Mouse (Mus musculus) retina, postnatal 1 day (tissue): ENCODE results near the gene Ppan.

Source experiments
- DNase-seq: peaks from one replicate; pipeline ENCODE4 v3.0.0-alpha.2; 2012

Gene Ppan

DNA sequence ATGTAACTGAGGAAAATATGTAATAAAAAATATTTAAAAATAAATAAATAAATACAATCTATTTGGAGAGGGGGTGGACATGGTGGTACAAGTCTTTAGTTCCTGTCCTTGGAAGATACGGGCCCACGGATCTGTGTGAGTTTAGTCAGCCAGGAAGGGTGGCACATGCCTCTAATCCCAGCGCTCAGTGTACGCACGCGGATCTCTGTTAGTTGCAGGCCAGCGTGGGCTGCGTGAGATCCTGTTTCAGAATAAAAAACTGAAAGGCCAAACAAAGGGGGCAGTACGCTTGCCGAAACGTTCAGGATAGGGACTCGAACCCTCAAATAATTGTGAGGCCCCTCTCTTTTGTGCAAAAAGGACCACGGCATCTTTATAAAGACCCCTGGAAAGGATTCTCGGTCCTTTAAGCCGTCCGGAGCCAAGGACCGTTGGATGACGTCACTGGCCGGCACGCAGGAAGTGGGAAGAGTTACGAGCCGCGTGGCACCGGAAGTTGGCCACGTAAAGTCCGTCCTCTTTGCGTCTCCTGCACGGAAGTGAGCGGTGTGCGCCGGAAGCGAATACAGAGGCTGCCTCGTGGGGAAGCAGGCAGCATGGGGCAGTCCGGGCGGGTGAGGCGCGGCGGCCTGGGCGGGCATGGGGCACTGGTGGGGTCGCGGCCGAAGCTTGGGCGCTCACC lies at the start of gene Ppan:
TSS of gene Ppan (plus strand) at position 472 of the 682 bp plus-strand sequence.
- peak; percentile 98 for DNase-seq

GRCm38 (mm10) chr9:20838931-20839330 lies 49.0 kb upstream of the Ppan start:
- DNase-seq: peak; percentile 49

- DNase-seq: no peak
Measured at GRCm38 (mm10) chr9:20842211-20842610, 45.8 kb upstream of the Ppan start.

GRCm38 (mm10) chr9:20842670-20843069 lies 45.3 kb upstream of the Ppan start:
- DNase-seq: peak; percentile 70

GRCm38 (mm10) chr9:20850179-20850578 lies 37.8 kb upstream of the Ppan start:
- no peak for DNase-seq

DNA sequence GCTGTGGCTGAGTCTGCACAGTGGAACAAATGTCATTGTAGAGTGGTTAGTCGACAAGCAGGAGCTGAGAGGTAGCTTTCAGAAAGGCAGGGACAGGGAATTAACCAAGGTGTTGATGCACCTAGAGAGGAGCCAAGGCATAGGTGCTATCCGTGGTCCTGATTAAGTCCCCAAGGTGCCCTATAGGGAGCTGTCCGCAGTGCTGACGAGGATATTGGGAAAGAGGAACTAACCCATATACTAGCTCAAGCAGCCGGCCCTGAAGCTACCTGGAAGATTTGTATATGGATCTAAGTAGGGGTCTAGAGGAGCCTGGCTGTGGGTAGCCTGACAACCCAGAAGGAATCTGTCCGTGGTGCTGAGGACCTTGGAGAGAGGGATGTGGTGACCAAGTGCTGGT lies 30.8 kb upstream of the Ppan start:
- peak; percentile 55 for DNase-seq

DNA sequence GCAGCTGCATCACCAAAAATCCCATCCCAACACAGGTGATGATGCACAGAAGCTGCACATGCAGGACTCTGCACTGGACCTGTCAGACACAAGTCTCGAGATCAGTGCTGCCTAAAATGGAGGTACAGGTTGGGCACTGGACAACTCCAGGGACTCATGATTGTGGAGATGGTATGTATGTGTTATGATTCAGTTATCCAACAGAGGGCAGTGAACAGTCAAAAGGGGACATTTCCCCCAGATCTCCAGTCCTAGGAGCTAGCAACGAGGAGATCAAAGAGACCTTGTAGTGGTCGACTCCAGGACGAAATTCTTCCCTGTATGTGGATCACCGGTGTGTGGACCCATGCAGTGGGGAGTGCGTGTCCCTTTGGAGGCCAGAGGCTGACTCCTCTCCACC lies 28.0 kb upstream of the Ppan start:
- DNase-seq: no peak

DNA sequence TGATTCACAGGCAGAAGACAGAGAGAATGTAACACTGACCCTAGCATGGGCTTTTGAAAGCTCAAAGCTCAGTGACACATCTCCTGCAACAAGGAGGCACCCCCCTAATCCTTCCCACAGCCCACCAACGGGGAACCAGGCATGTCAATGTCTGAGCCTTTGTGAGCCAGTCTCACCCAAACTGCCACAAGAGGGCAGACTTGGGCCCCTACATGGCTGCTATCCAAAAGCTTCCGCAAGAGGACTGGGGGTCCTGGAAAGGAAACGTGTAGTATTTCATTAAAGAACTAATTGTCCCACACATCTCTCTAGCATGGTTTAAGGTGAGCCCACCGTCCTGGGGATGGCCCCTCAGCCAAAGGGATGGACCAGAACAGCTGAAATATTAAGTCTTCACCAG lies 26.2 kb upstream of the Ppan start:
- DNase-seq: peak; percentile 76

DNA sequence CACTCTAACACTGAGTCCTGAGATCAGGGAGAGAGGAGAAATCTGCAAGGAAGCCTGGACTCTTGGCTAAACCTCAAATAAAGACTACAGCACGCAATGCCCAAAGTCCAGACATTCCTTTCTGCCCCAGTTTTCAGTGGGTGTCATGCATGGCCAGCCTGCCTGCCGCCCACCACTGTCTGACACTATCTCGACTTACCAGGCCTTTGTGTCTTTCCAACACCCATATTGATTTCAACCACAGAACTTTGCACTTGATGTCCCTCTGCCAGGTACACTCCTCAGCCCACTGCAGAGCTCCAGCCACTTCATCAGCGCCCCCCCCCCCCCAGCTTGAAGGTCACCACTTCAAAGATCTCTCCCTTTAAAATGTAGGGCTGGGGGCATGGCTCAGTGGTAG lies 25.8 kb upstream of the Ppan start:
- DNase-seq: no peak

DNA sequence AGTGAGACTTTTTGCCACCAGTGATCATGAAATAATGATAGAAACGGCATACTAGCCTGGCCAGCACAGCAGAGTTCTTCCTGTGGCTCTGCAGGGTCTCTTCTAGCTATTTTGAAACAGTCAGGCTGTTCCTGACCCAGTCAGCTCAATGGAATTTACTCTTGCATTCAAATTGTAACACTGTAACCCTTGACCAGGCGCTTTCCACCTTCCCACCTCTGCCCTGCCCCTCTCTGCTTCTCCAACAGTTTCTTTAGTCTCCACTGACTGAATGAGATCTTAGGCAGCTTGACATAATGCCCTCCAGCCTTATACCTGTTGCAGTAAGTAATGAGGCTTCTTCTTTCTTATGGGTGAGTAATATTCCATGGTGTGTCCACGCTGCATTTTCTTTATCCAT lies 21.1 kb upstream of the Ppan start:
- no peak for DNase-seq

DNA sequence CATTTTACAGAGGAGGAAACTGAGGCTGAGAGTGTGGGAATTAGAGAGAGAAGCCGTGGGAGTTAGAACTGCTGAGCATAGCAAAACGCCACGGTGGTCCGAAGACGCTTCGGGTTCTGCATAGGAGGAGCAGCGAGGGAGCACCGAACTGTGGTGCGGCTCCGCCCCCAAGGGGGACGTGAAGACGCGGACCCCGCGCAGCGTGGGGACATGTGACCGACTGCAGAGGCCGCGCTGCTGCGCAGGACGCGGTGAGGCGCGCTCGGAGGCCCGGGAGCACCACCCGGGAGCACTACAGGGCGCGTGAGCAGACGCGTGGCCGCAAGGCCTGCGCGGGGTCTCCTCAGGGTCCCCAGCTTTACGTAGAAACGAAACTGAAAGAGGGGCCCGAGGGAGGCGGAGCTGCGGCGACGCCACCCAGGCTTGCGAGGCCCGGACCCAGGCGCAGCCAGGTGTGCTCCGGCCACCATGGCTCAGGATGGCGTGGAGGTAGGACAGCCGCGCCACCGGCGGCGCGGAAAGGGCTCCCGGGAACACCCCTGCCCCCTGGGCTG lies 19.4 kb upstream of the Ppan start, which contains the start of gene A230050P20Rik:
TSS of gene A230050P20Rik (plus strand) at position 195 of the 554 bp plus-strand sequence.
- peak; percentile 43 for DNase-seq

GRCm38 (mm10) chr9:20869246-20869645 lies 18.7 kb upstream of the Ppan start:
- no peak for DNase-seq

- DNase-seq: no peak
Measured at GRCm38 (mm10) chr9:20870211-20871173, 17.5 kb upstream of the Ppan start.

DNA sequence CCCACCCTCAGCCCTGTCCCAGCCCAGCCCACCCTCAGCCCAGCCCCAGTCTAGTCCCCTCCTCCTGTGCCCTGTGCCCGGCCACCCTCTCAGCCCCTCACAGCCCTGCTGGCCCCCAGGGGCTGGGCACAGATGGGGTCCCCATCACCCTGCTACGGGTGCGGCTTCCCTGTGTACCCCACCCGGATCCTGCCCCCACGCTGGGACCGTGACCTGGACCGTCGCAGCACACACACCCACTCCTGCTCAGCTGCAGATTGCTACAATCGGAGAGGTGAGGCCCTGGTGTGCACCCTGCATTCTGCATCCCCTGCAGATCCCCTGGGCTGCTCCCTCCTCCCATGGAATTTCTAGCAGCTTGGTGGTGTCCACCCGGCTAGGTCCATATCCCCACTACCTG lies 15.0 kb upstream of the Ppan start:
- DNase-seq: no peak

DNA sequence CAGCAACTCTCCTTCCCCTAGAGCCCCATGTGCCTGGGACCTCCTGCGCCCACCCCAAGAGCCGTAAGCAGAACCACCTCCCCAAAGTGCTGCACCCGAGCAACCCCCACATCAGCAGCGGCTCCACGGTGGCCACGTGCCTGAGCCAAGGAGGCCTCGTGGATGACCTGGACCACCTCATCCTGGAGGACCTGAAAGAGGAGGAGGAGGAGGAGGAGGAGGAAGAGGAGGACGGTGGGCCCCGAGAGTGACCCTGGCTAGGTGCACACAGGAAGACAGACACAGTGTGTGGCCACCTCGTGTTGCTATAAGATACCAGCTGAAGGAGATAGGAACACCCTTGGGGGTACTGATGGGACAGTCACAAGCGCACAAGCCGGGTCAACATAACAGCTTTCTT lies 14.5 kb upstream of the Ppan start:
- no peak for DNase-seq

GRCm38 (mm10) chr9:20875021-20875790 lies 12.8 kb upstream of the Ppan start:
- peak; percentile 31 for DNase-seq

- DNase-seq: no peak
Measured at GRCm38 (mm10) chr9:20876318-20877117, 11.5 kb upstream of the Ppan start.

GRCm38 (mm10) chr9:20877118-20878040 lies 10.6 kb upstream of the Ppan start:
- no peak for DNase-seq

- DNase-seq: peak; percentile 100
Measured at GRCm38 (mm10) chr9:20878041-20878709, 9.8 kb upstream of the Ppan start.

GRCm38 (mm10) chr9:20878710-20879065 lies 9.3 kb upstream of the Ppan start:
- DNase-seq: no peak
